Mouse (Mus musculus): ENCODE measurements around the gene Map6. TPM values are rescaled to one million over a fixed set of nuclear protein-coding genes. Genes with fewer than 3 reads are reported as not detected.

Map6 gene
- 2.1 and 2.3 TPM in 2 replicates for polyA plus RNA-seq (2016; fragmentation: Nextera tagmentation; extraction: Ambion mirVana)

GRCm38 (mm10) chr7:99267251-99267896, at the start of gene Map6:
TSS of gene Map6 (plus strand) at chr7:99267447.
- WGBS: under 1% methylated on average over 34 of the region's 34 CpGs
- peaks cover 66% of the 10 kb centered on the region for H3K27me3 ChIP-seq (ENCODE audit: insufficient read depth, poor library complexity, severe bottlenecking)
- peaks cover 38% of the 10 kb centered on the region for H3K4me1 ChIP-seq
- no peaks in the 10 kb centered on the region for H3K36me3 ChIP-seq
- DNase-seq (ENCODE audit: low spot score): no peak
- H3K9me3 ChIP-seq: no peaks in the 10 kb centered on the region
- H3K4me3 ChIP-seq: peak within 1 kb of the TSS; percentile 63
- peak within 1 kb of the TSS; percentile 59 for H3K27ac ChIP-seq

GRCm38 (mm10) chr7:99224225-99224624, 43.0 kb upstream of the Map6 start:
- Histone ChIP-seq H3K27ac (no peak overlapping the region), H3K9me3 (no peaks in the 10 kb centered on the region), H3K27me3 (ENCODE audit: insufficient read depth, poor library complexity, severe bottlenecking) (peaks cover 4% of the 10 kb centered on the region; the same call in 1 of the 2 replicates), H3K36me3 (0 out of 2 replicates have a peak, but pooled peaks cover 4% of the 10 kb centered on the region), H3K4me1 (peaks cover 23% of the 10 kb centered on the region), H3K4me3 (no peak overlapping the region)
- DNase-seq (ENCODE audit: low spot score): no peak
- 71% methylated on average over 7 of the region's 7 CpGs for WGBS

GRCm38 (mm10) chr7:99224648-99225190, 42.5 kb upstream of the Map6 start:
- Histone ChIP-seq H3K9me3 (no peaks in the 10 kb centered on the region), H3K36me3 (0 out of 2 replicates have a peak, but pooled peaks cover 4% of the 10 kb centered on the region), H3K27me3 (ENCODE audit: insufficient read depth, poor library complexity, severe bottlenecking) (peaks cover 4% of the 10 kb centered on the region; the same call in 1 of the 2 replicates), H3K27ac (0 out of 2 replicates have a peak overlapping the region, but pooled peaks have one; percentile 8), H3K4me3 (no peak overlapping the region), H3K4me1 (peaks cover 23% of the 10 kb centered on the region)
- WGBS: 57% methylated on average over 1 of the region's 1 CpGs
- no peak for DNase-seq (ENCODE audit: low spot score)

- peaks cover 25% of the 10 kb centered on the region for H3K4me1 ChIP-seq
- 0 out of 2 replicates have a peak, but pooled peaks cover 4% of the 10 kb centered on the region for H3K27me3 ChIP-seq (ENCODE audit: insufficient read depth, poor library complexity, severe bottlenecking)
- no peak for DNase-seq (ENCODE audit: low spot score)
- no peak overlapping the region for H3K27ac ChIP-seq
- no peak overlapping the region for H3K4me3 ChIP-seq
- H3K36me3 ChIP-seq: peaks cover 4% of the 10 kb centered on the region; the same call in 1 of the 2 replicates
- WGBS: 78% methylated on average over 6 of the region's 6 CpGs
- H3K9me3 ChIP-seq: no peaks in the 10 kb centered on the region
Observed at GRCm38 (mm10) chr7:99225421-99225820, 41.8 kb upstream of the Map6 start.

- Histone ChIP-seq H3K27ac (no peak overlapping the region), H3K4me1 (peaks cover 25% of the 10 kb centered on the region), H3K36me3 (peaks cover 6% of the 10 kb centered on the region), H3K27me3 (ENCODE audit: insufficient read depth, poor library complexity, severe bottlenecking) (0 out of 2 replicates have a peak, but pooled peaks cover 4% of the 10 kb centered on the region), H3K4me3 (no peak overlapping the region), H3K9me3 (no peaks in the 10 kb centered on the region)
- no peak for DNase-seq (ENCODE audit: low spot score)
- 83% methylated on average over 10 of the region's 10 CpGs for WGBS
Observed at GRCm38 (mm10) chr7:99226662-99227061, 40.6 kb upstream of the Map6 start.

GRCm38 (mm10) chr7:99227267-99227666, 40.0 kb upstream of the Map6 start:
- H3K27me3 ChIP-seq (ENCODE audit: insufficient read depth, poor library complexity, severe bottlenecking): 0 out of 2 replicates have a peak, but pooled peaks cover 4% of the 10 kb centered on the region
- H3K27ac ChIP-seq: no peak overlapping the region
- no peak overlapping the region for H3K4me3 ChIP-seq
- WGBS: 91% methylated on average over 4 of the region's 4 CpGs
- no peak for DNase-seq (ENCODE audit: low spot score)
- peaks cover 6% of the 10 kb centered on the region for H3K36me3 ChIP-seq
- H3K9me3 ChIP-seq: no peaks in the 10 kb centered on the region
- peaks cover 25% of the 10 kb centered on the region for H3K4me1 ChIP-seq

GRCm38 (mm10) chr7:99228825-99229224, 38.4 kb upstream of the Map6 start:
- no peaks in the 10 kb centered on the region for H3K9me3 ChIP-seq
- H3K27me3 ChIP-seq (ENCODE audit: insufficient read depth, poor library complexity, severe bottlenecking): no peaks in the 10 kb centered on the region
- no peak overlapping the region for H3K27ac ChIP-seq
- DNase-seq (ENCODE audit: low spot score): no peak
- H3K4me1 ChIP-seq: peaks cover 25% of the 10 kb centered on the region
- no peak overlapping the region for H3K4me3 ChIP-seq
- WGBS: 64% methylated on average over 8 of the region's 8 CpGs
- peaks cover 2% of the 10 kb centered on the region for H3K36me3 ChIP-seq

- Histone ChIP-seq H3K4me1 (peaks cover 24% of the 10 kb centered on the region), H3K4me3 (no peak overlapping the region), H3K36me3 (peaks cover 2% of the 10 kb centered on the region), H3K9me3 (no peaks in the 10 kb centered on the region), H3K27me3 (ENCODE audit: insufficient read depth, poor library complexity, severe bottlenecking) (no peaks in the 10 kb centered on the region), H3K27ac (0 out of 2 replicates have a peak overlapping the region, but pooled peaks have one; percentile 22)
- peak; percentile 83 for DNase-seq (ENCODE audit: low spot score)
- WGBS: 14% methylated on average over 2 of the region's 2 CpGs
Observed at GRCm38 (mm10) chr7:99229411-99229810, 37.8 kb upstream of the Map6 start.

GRCm38 (mm10) chr7:99230061-99230747, 37.0 kb upstream of the Map6 start:
- Histone ChIP-seq H3K4me1 (peaks cover 18% of the 10 kb centered on the region), H3K4me3 (no peak overlapping the region), H3K27me3 (ENCODE audit: insufficient read depth, poor library complexity, severe bottlenecking) (no peaks in the 10 kb centered on the region), H3K27ac (0 out of 2 replicates have a peak overlapping the region, but pooled peaks have one; percentile 22), H3K36me3 (peaks cover 2% of the 10 kb centered on the region), H3K9me3 (no peaks in the 10 kb centered on the region)
- DNase-seq (ENCODE audit: low spot score): no peak
- WGBS: 72% methylated on average over 7 of the region's 7 CpGs

GRCm38 (mm10) chr7:99232571-99232970, 34.7 kb upstream of the Map6 start:
- Histone ChIP-seq H3K4me1 (peaks cover 22% of the 10 kb centered on the region), H3K36me3 (peaks cover 2% of the 10 kb centered on the region), H3K4me3 (no peak overlapping the region), H3K27ac (no peak overlapping the region), H3K9me3 (no peaks in the 10 kb centered on the region), H3K27me3 (ENCODE audit: insufficient read depth, poor library complexity, severe bottlenecking) (no peaks in the 10 kb centered on the region)
- no peak for DNase-seq (ENCODE audit: low spot score)
- WGBS: 66% methylated on average over 6 of the region's 6 CpGs

GRCm38 (mm10) chr7:99234916-99235315, 32.3 kb upstream of the Map6 start:
- no peak for DNase-seq (ENCODE audit: low spot score)
- Histone ChIP-seq H3K9me3 (no peaks in the 10 kb centered on the region), H3K4me1 (peaks cover 22% of the 10 kb centered on the region), H3K27ac (0 out of 2 replicates have a peak overlapping the region, but pooled peaks have one; percentile 25), H3K36me3 (peaks cover 2% of the 10 kb centered on the region), H3K4me3 (no peak overlapping the region), H3K27me3 (ENCODE audit: insufficient read depth, poor library complexity, severe bottlenecking) (peaks cover 18% of the 10 kb centered on the region; the same call in 1 of the 2 replicates)
- WGBS: 47% methylated on average over 2 of the region's 2 CpGs

GRCm38 (mm10) chr7:99235657-99236056, 31.6 kb upstream of the Map6 start:
- peaks cover 2% of the 10 kb centered on the region; the same call in 1 of the 2 replicates for H3K36me3 ChIP-seq
- no peak for DNase-seq (ENCODE audit: low spot score)
- 53% methylated on average over 2 of the region's 2 CpGs for WGBS
- H3K27me3 ChIP-seq (ENCODE audit: insufficient read depth, poor library complexity, severe bottlenecking): peaks cover 18% of the 10 kb centered on the region; the same call in 1 of the 2 replicates
- H3K4me3 ChIP-seq: no peak overlapping the region
- no peak overlapping the region for H3K27ac ChIP-seq
- no peaks in the 10 kb centered on the region for H3K9me3 ChIP-seq
- peaks cover 21% of the 10 kb centered on the region for H3K4me1 ChIP-seq
